Mouse (Mus musculus) neural tube, embryonic 11.5 days (tissue): ENCODE data around the gene 3110082I17Rik. TPM values are rescaled to one million over a fixed set of nuclear protein-coding genes. Genes with fewer than 3 reads are reported as not detected.
"Not testable (repeated sequence)": the region's sequence is repeated elsewhere in the genome, so short reads cannot be mapped to it uniquely, and the experiment has no call there.

Source experiments
- ATAC-seq: fragments of 200-750 bp; cut with Nextera tagmentation; 2 replicates; pipeline ENCODE4 v1.8.0; 2017; ENCODE audit warnings: moderate number of reproducible peaks, mild to moderate bottlenecking, moderate TSS enrichment, moderate library complexity; ENCODE audit not compliant: insufficient read depth, low FRiP score, low TSS enrichment
- DNase-seq: peaks from one replicate; pipeline ENCODE4 v3.0.0-alpha.2; 2015; ENCODE audit warnings: low spot score
- H3K27ac ChIP-seq: fragments of 300-500 bp; sonication (generic); 2 replicates; pipeline ENCODE4 v1.5.1; 2014; ENCODE audit warnings: low read depth, mild to moderate bottlenecking, low read length
- H3K27me3 ChIP-seq: fragments of 300-500 bp; sonication (generic); 2 replicates; pipeline ENCODE4 v1.6.1; 2014; ENCODE audit warnings: mild to moderate bottlenecking, low read length, mixed read lengths; ENCODE audit not compliant: control insufficient read depth, insufficient read depth
- H3K36me3 ChIP-seq: fragments of 300-500 bp; sonication (generic); 2 replicates; pipeline ENCODE4 v1.6.1; 2014; ENCODE audit warnings: mild to moderate bottlenecking, low read length, moderate library complexity, mixed read lengths; ENCODE audit not compliant: control insufficient read depth, insufficient read depth
- H3K4me1 ChIP-seq: fragments of 300-500 bp; sonication (generic); 2 replicates; pipeline ENCODE4 v1.6.1; 2014; ENCODE audit warnings: low read length, mixed read lengths; ENCODE audit not compliant: control insufficient read depth, insufficient read depth
- H3K4me2 ChIP-seq: fragments of 300-500 bp; sonication (generic); 2 replicates; pipeline ENCODE4 v1.6.1; 2014; ENCODE audit warnings: low read depth, mild to moderate bottlenecking, moderate library complexity
- H3K4me3 ChIP-seq: fragments of 300-500 bp; sonication (generic); 2 replicates; pipeline ENCODE4 v1.5.1; 2014; ENCODE audit warnings: low read depth, low read length
- H3K9ac ChIP-seq: fragments of 300-500 bp; sonication (generic); 2 replicates; pipeline ENCODE4 v1.6.1; 2014; ENCODE audit warnings: mild to moderate bottlenecking, low read length
- H3K9me3 ChIP-seq: fragments of 300-500 bp; sonication (generic); 2 replicates; pipeline ENCODE4 v1.6.1; 2016; ENCODE audit warnings: low read length; ENCODE audit not compliant: control insufficient read depth
- WGBS: fragments of 180-500 bp; shearing (Covaris S2); extraction: QIAGEN DNeasy Blood & Tissue Kit; methylation state at CpG from one replicate; pipeline ENCODE4 v1.1.7; 2014; 5-methylcytosine and 5-hydroxymethylcytosine counted together
- polyA plus RNA-seq: library from polyadenylated mRNA; unstranded; fragments of >200 nt; fragmentation: Nextera tagmentation; extraction: Ambion mirVana; gene quantifications from 2 replicates; pipeline ENCODE4 v1.2.1, GENCODE M21; 2014

3110082I17Rik gene
- polyA plus RNA-seq, 1 experiment from 2014 or later, result 37.6 TPM

DNA sequence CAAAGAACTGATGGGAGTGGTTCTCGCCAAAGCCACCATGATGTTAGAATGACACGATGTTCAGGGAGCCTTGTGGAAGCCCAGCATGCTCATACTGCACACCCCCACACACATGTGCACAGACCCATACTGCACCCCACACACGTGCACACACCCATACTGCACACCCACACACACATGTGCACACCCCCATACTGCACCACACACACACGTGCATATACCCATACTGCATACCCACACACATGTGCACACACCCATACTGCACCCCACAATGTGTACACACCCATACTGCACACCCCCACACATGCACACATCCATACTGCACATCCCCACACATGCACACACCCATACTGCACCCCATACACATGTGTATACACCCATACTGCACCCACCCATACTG, 124.7 kb downstream of the 3110082I17Rik start:
- 96% methylated on average over 4 of the region's 4 CpGs for WGBS
- Histone ChIP-seq H3K27ac (no peak overlapping the region), H3K27me3 (no peaks in the 10 kb centered on the region), H3K4me1 (no peaks in the 10 kb centered on the region), H3K36me3 (peaks cover 15% of the 10 kb centered on the region), H3K9me3 (no peaks in the 10 kb centered on the region), H3K4me3 (no peak overlapping the region), H3K4me2 (no peak overlapping the region), H3K9ac (no peak overlapping the region)
- DNase-seq, result no peak
- no peak for ATAC-seq

DNA sequence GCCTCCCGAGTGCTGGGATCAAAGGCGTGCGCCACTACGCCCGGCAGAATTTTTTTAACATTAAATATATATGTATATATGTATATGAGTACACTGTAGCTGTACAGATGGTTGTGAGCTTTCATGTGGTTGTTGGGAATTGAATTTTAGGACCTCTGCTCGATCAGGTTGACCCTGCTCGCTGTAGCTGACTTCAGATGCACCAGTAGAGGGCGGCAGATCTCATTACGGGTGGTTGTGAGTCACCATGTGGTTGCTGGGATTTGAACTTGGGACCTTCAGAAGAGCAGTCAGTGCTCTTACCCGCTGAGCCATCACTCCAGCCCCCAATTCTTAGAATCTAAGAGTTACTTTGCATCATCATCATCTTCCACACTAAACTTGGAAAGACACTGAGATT, 125.9 kb downstream of the 3110082I17Rik start:
- not testable (repeated sequence) for H3K9me3 ChIP-seq
- 89% methylated on average over 10 of the region's 10 CpGs for WGBS
- H3K36me3 ChIP-seq, result peaks cover 12% of the 10 kb centered on the region

DNA sequence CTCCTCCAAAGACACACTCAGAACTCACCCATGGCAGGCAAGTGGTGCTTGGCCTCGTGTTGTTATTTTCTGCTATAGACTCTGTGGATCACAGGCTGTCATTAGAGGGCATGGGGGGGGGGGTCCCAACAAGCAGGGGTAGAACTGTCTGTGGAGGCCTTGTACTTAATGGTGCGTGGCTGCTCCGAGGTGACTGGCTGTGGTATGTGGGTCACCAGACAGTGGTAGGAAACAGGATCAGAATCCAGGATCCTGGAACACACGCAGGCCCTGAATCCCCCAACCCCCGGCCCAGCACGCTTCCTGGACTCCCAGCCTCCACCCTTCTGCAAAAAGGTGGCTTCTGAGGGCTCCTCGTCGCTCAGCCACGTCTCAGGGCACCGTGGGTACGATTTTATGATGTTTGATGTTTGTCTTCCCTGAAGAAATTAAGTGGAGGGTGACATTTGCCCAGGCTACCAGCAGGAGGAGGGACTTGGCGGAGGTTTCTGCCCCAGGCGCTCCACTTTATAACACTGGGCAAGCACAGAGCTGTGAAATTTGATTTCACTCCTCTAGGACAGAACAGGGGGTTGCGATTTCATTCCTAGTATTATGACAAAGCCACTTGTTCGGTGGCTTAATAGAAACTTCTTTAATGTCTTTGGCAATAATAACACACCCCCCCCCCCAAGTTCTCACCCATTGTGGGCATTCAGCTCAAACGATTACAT, 126.9 kb downstream of the 3110082I17Rik start:
- H3K36me3 ChIP-seq, result peaks cover 8% of the 10 kb centered on the region
- H3K27ac ChIP-seq, result no peak overlapping the region
- no peaks in the 10 kb centered on the region for H3K27me3 ChIP-seq
- H3K4me2 ChIP-seq, result no peak overlapping the region
- H3K9ac ChIP-seq, result no peak overlapping the region
- ATAC-seq, result no peak
- no peaks in the 10 kb centered on the region for H3K9me3 ChIP-seq
- 74% methylated on average over 16 of the region's 16 CpGs for WGBS
- H3K4me3 ChIP-seq, result no peak overlapping the region
- no peak for DNase-seq
- no peaks in the 10 kb centered on the region for H3K4me1 ChIP-seq

More for the DNA sequence above, 125.9 kb downstream of the 3110082I17Rik start:
- DNase-seq, H3K4me2 ChIP-seq, H3K4me1 ChIP-seq, H3K9ac ChIP-seq, H3K27ac ChIP-seq, ATAC-seq, H3K4me3 ChIP-seq, H3K27me3 ChIP-seq: not testable (repeated sequence)

GRCm38 (mm10) chr5:139332590-139333272, 127.6 kb downstream of the 3110082I17Rik start:
- H3K36me3 ChIP-seq, result peaks cover 6% of the 10 kb centered on the region; the same call in 1 of the 2 replicates
- no peak overlapping the region for H3K4me2 ChIP-seq
- DNase-seq, result no peak
- no peak overlapping the region for H3K4me3 ChIP-seq
- H3K4me1 ChIP-seq, result no peaks in the 10 kb centered on the region
- no peak overlapping the region for H3K27ac ChIP-seq
- 88% methylated on average over 8 of the region's 8 CpGs for WGBS
- H3K27me3 ChIP-seq, result no peaks in the 10 kb centered on the region
- H3K9ac ChIP-seq, result no peak overlapping the region
- ATAC-seq, result no peak
- no peaks in the 10 kb centered on the region for H3K9me3 ChIP-seq

DNA sequence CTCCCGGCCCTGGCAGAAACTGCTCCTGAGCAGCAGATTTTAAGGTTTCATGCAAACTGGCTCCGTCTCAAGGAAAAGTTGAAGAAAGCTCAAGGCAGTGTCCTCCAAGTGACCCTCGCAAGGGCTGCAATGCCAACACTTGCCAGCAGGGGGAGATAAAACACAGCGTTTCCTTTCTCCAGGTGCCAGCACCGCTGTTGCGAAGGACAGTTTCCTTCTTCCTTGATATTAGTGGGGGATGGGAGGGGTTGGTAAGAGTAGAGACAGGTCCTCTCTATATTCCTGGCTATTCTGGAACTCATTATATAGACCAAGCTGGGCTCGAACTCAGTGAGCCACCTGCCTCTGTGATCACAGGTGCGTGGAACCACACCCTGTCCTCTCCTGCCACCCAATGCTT, 128.6 kb downstream of the 3110082I17Rik start:
- 23% methylated on average over 8 of the region's 8 CpGs for WGBS
- ATAC-seq, result 0 out of 2 replicates have a peak, but pooled peaks have one; percentile 16
- DNase-seq, result peak; percentile 82

DNA sequence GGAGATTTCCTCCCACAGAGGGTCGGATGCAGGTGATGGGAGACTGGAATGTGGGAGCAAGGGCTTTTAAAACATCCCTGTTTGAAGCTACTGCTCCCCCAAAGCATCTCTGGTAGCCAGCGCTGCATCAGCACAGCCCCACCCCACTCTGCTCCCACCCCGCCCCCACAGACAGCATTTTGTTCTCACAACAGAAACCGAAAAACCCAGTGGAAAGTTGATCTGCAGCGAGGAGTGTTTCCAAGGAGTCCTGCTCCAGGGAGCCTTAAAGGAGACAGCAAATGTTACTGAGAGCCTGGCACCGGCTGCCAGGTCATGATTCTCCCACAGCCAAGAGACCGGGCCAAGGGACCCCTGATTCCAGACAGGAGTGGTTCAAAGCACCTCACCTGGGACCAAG, 129.6 kb downstream of the 3110082I17Rik start:
- Histone ChIP-seq H3K9me3 (no peaks in the 10 kb centered on the region), H3K27ac (no peak overlapping the region), H3K4me2 (no peak overlapping the region), H3K4me3 (no peak overlapping the region), H3K4me1 (no peaks in the 10 kb centered on the region), H3K9ac (no peak overlapping the region), H3K36me3 (no peaks in the 10 kb centered on the region), H3K27me3 (peaks cover 7% of the 10 kb centered on the region)
- 78% methylated on average over 7 of the region's 7 CpGs for WGBS
- DNase-seq (no peak), ATAC-seq (no peak)

More for the DNA sequence above, 128.6 kb downstream of the 3110082I17Rik start:
- Histone ChIP-seq H3K9ac (no peak overlapping the region), H3K27me3 (no peaks in the 10 kb centered on the region), H3K36me3 (peaks cover 4% of the 10 kb centered on the region; the same call in 1 of the 2 replicates), H3K9me3 (no peaks in the 10 kb centered on the region), H3K4me3 (no peak overlapping the region), H3K4me2 (no peak overlapping the region), H3K4me1 (no peaks in the 10 kb centered on the region), H3K27ac (no peak overlapping the region)

- WGBS, result 72% methylated on average over 7 of the region's 7 CpGs
- Histone ChIP-seq H3K27ac (no peak overlapping the region), H3K36me3 (no peaks in the 10 kb centered on the region), H3K9ac (no peak overlapping the region), H3K4me2 (no peak overlapping the region), H3K4me3 (no peak overlapping the region), H3K4me1 (peaks cover 4% of the 10 kb centered on the region; the same call in 1 of the 2 replicates), H3K27me3 (peaks cover 34% of the 10 kb centered on the region), H3K9me3 (no peaks in the 10 kb centered on the region)
- DNase-seq (no peak), ATAC-seq (no peak)
Measured at GRCm38 (mm10) chr5:139327634-139328020, 132.7 kb downstream of the 3110082I17Rik start.

DNA sequence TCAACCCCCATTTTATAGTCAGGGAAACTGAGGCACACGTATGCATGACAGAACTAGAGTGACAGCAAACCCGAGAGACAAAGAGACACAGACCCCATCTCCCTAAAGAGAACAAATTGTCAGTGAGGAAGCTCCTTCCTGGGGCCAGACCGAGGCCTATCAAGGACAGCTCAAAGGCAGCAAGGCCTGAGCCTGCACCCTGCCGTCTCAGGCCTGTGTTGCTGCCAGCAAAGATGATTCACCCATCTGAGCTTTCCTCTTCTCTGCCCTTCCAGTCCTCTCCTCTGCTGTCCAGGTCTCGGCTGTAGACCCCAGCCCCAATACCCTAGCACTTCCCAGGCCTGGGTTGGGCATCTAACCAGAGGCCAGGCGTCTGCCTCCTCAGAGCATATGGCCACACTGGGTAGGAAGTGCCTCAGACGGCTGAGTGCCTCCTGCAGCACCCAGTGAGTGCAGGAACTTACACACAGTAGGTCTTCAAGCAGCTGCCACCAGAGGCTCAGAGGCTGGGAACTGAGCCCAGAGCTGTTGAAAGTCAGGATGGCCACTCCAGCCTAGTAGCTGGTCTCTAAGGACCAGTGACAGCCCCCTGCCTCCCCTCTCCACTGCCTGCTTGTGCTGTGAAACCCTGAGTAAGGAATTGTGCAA, 133.2 kb downstream of the 3110082I17Rik start:
- 73% methylated on average over 7 of the region's 7 CpGs for WGBS
- Histone ChIP-seq H3K9ac (no peak overlapping the region), H3K4me3 (no peak overlapping the region), H3K4me2 (no peak overlapping the region), H3K9me3 (no peaks in the 10 kb centered on the region), H3K36me3 (no peaks in the 10 kb centered on the region), H3K4me1 (peaks cover 4% of the 10 kb centered on the region; the same call in 1 of the 2 replicates), H3K27ac (no peak overlapping the region), H3K27me3 (peaks cover 34% of the 10 kb centered on the region)
- ATAC-seq, result no peak
- no peak for DNase-seq
